Mouse (Mus musculus) left cerebral cortex, adult 11 months (tissue): Measurements from ENCODE around the gene Pdp2.
A peak's percentile ranks its signal among the peaks of the same experiment; 100 is the strongest.

Experiments
- DNase-seq: peaks from one replicate; pipeline ENCODE4 v3.0.0; 2022; ENCODE audit warnings: low spot score

Pdp2 gene

DNA sequence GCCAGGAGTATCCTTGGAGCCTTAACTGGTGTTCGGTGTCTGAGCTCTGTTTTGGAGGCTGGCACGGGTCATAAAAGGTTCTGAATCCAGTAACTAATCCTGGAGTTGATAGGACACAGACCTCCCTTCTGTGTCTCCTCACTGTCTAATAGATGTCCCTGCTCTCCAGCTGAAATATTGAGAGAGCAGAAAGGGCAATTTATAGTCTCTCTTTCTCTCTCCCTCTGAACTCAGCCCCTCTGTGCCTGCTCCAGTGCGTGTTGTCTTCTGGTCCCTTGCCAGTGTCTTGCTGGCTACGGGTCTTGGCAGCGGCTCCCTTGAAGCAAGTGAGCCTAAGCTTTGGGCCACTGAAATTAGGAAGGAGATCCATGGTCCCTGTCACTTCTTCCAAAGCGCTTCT lies 6.4 kb downstream of the Pdp2 start:
- no peak for DNase-seq

DNA sequence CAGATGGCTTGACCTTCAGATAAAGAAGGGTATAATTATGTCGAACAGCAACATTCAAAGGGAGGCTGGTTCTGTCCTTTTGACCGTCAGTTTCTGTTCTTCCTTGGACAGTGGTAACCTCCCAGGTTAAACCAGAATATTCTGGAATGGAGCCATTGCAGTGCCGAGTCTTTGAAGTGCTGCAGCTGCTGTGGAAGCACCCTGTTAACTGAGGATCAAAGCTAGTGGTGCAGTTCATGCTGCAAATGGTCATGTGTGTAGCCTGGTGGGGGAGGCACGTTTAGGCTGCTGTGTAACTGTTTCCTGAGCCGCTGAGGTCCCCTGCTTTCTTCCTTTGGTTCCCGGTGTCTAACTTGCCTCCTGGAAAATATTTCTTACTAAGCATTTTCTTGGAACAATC lies 7.2 kb downstream of the Pdp2 start:
- DNase-seq: no peak

DNA sequence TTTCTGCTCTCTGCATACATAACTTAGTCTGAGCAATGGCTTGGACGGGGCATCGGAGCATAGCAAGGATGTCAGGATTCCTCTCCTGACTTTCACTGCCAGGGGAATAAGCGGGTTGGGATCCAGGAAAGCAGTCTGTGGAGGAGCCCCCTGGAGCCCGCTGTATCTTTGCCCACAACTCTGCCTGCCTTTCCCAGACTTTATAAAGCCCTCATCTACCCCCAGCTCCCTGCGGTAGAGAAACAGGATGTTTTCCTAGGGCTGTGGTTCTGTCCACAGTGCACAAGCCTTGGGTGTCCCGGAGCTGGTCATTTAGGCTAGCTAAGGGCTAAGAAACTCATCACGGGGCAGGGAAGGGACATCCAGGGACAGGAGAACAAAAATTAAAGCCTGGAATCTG lies 10.1 kb downstream of the Pdp2 start:
- DNase-seq: no peak

DNA sequence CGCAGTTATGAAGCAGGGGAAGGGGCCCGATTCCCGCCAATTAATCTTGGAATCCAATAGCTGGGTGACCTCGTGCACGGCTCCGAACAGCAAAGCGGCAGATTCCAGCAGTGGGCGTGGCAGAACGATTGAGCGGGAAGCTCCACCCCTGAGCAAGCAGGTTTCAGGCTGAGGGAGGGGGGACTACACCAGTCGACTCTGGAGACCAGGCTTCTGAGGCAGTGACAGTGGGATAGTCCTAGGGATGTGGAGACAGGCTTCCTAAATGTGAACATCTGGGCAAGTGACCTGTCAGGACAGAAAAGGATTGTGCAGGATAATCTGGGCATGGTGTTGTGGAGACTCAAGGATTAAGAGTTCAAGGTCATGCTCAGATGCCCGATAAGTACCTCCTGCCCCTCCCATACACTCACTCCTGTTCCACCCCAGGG lies 10.7 kb downstream of the Pdp2 start:
- no peak for DNase-seq

DNA sequence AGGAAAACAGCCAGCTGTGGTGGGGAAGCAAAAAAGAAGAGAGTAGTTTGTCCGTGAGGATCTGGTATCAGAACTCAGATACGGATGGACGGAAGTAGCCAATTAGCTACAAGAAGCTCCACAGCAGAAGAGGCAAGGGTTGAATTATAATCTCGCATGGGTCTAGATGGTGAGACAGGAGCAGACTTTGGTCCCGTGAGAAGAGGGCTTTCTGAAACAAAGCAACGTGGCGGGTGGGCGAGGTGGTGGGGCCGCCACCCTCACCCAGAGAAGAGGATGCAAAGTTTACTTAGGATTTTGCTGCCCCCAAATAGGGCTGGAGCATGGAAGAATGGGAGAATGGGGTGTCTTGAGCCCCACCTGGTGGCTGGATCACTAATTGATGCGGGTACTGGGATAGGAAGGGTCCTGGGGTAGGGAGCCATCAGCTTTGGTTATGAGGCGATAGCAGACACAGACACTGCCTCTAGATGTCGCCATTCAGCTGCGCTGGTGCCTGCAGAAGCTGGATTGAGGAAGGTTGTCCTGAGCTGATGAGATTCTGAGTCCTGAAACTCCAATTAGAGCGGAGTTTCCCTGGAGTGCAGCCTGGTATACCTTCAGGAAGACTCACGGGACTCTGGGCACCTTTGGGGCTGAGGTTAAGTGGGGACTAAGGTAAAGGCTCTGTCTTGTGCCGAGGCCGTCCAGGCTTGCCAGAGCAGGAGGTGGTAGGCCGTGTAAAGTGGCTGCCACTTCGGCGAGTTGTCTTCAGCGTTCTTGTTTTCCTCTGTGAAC lies 11.4 kb downstream of the Pdp2 start:
- DNase-seq: peak; percentile 78

DNA sequence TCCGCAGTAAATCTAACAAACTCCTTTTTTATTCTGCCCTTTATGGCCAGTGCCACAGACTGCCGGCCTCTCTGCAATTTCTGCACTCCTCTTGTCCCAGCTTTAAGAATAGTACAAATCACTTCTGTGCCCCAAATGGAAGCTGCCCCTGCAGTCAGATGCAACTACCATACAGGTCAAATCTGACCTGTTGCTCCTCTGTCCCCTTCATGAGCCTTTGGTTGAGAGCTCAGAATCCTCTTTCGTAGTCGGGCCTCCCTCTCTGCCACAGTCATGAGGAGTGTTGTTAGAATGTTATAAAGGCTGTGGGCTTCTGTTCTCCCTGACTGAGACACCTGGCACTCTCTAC lies 12.0 kb downstream of the Pdp2 start:
- no peak for DNase-seq

DNA sequence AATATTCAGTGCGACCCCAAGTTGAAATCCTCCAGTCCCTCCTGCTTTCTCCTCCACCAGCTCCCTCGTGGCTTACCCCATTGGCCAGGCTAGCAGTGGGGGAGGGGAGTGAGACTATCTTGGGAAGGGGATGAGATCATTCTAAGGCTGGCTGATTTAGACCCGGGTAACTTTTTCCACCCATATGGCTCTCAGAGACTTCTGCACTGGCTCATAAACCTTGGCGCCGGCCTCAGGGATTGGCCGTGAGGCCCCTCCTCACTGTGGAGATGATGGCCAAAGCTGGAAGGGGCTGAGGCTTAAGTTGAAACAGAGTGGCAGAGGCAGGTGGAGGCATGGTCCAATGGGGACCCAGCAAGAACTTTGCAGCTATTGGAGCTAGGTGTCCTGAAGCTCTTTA lies 15.1 kb downstream of the Pdp2 start:
- DNase-seq: no peak

DNA sequence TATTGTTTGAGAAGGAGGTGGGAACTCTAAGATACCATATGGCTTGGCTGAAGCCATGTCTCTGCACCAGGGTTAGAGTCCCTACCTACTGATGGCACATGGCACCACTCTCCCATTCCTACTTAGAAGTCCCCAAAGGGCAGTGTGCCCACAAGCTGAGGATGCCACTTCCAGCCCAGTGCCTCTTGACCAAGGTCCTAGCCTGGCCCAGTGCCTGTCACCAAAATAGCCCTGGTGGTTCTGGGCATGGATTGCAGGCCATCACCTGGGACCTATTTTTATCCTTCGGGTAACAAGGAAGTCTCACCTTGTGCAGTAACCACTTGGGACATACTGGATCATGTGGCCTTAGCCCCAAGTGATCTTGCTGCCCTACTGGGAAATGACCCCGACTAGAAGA lies 16.7 kb downstream of the Pdp2 start:
- DNase-seq: no peak

DNA sequence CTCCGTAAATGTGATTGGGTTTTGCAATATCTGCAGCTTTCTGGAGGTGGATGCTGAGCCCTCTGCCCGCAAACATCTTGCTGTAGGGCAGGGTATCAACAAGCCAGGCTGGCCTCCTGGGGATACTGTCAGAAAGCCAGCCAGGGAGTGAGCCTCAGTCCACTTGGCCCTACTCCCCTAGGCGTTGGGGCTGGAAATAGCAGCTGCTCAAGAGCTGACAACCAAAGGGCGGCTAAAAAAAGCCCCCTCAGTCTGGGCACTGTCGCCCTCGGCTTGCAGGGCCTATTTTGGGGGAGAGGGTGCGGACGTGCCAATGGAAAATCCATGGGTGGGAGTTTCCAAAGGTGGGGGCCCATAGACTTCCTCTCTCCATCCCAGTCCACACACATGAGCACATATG lies 18.0 kb downstream of the Pdp2 start:
- DNase-seq: no peak

DNA sequence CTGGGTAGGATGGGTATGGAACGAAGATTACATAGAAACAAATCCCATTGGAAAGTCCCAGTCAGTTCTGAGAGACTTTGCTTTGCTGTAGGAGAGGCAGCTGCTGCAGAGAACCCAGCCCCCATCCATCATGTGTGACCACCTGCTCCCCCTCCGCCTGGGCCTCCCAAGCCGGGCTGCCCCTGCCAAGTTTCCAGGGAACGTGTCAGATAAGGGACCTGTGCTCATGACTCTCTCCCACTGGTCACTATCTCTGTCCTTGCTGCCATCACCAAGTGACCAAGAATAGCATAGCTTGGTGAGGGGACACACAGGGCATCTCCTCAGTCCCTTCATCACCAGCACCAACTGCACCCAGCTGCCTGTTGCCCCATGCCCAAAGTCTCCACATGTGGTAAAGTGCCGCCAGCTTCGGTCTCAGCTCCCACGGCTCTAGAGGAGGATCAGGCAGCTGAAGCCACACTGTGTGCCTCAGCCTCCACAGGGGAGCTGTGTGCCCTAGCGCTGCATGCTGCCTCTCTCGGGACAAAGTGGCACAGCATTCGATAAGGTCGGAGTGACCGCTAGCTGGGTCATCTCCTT lies 19.0 kb downstream of the Pdp2 start:
- no peak for DNase-seq

DNA sequence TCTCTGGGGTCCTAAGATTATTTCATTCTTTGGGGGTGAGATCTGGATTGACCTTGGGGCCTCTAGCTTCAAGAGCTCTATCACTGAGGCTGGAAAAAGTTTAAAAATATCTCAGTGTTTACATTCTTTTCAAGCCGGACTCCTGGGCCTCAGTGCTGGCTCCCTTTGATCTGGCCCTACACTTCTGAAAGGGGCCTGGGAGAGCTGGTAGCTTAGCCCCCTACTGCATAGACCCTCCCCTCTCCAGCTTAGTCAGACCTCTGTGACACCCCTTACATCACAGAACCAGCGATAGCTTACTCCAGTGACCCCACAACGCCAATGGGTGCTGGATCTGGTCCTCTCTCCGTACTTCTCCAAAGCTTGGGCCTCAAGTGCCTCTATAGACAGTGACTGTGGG lies 20.4 kb downstream of the Pdp2 start:
- no peak for DNase-seq

DNA sequence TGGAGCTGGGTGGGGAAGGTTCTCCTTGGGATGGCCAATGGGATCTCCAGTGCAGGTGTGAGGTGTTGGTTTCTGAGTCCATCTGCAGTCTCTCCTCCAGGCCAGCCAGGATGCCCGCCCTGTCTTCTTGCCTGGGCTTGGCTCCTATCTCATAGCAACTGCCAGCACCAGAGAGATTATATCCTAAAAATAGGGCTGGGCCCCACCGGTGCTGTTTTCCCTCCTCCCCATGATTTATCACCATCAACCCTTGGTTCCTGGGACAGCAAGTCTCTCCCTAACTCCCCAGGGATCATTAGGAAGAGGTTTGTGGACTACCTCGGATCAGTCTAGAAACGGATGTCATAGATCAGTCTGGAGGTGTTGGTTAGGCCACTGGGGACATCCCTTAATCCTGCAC lies 21.9 kb downstream of the Pdp2 start:
- no peak for DNase-seq

DNA sequence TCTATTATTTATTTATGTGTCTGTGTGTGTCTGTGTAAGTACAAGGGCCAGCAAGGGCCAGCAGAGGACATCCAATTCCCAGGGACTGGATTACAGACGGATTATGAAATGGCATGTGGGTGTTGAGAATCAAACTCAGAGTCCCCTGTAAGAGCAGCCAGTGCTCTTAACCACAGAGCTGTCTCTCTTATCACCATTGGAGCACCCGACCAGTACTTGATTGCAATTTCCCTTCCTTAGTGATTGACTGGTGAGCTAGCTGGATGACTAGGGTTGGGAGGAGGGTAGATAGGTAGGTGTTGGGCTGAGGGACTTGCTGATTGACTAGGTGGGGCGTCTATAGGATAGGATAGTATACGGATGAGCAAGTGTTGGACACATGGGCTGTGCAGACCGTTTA lies 29.5 kb downstream of the Pdp2 start:
- no peak for DNase-seq

DNA sequence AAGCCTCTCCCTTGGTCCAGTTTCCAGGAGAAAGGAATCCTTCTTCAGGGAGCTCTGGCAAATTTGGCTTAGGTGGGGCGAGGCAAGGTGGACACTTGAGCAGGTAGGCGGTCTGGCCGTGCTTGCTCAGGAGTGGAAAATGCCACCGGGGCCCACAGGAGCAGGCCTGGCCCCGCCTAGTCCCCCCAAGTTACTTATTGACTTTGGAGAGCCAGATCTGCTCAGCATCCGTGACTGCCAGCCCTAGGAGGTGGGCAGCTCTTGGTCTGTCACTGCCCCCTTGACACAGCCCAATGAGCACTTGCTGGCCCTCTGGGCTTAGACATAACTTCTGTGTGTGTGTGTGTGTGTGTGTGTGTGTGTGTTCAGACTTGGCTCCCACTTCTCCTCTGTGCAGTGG lies 32.9 kb downstream of the Pdp2 start, which contains the start of gene Cdh16:
Cdh16 (minus strand) TSS at position 236 of the 400 bp plus-strand sequence.
- no peak for DNase-seq

DNA sequence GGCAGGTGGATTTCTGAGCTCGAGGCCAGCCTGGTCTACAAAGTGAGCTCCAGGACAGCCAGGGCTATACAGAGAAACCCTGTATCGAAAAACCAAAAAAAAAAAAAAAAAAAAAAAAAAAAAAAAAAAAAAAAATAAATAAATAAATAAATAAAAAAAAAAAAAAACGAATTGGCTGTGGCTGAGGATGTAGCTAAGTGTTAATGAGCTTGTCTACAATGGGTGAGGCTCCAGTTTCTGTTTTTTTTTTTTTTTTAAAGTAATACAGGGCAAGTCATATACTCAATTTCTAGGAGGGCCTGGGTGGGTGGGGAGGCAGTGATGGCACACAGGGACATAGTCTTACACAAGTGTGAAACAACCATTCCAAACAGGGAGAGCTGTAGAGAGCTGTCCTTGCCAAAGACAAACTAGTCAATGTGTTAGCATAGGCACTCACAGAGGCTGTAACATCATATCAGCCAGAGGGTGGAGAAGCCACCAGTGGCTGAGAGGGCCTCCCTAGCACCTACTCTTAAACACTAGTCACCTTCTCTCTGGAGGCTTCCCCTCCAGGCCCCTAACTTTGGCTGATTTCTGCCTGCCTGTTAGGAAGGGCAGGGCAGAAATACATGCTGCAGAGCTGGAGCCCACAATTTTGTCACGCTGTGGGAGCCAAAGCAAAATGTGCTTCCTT lies 36.0 kb downstream of the Pdp2 start:
- DNase-seq: no peak

DNA sequence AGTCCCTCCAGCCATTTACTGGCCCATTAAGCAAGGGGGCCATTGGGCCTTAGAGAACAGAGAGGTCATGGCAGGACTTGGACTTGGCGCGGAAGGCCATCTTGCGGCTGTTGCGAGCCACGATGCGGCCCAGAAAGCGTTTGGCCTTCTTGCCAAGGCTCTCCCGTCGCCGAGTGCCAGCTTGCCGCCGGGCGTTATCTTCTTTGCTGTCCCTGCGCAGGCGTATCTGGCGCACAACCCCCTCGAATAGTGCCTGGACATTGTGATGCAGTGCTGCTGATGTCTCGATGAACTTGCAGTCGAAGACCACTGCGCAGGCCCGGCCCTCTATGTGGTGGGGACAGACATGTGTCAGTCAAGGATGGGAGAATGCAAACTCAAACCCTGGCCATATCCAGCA lies 37.2 kb downstream of the Pdp2 start:
- no peak for DNase-seq

DNA sequence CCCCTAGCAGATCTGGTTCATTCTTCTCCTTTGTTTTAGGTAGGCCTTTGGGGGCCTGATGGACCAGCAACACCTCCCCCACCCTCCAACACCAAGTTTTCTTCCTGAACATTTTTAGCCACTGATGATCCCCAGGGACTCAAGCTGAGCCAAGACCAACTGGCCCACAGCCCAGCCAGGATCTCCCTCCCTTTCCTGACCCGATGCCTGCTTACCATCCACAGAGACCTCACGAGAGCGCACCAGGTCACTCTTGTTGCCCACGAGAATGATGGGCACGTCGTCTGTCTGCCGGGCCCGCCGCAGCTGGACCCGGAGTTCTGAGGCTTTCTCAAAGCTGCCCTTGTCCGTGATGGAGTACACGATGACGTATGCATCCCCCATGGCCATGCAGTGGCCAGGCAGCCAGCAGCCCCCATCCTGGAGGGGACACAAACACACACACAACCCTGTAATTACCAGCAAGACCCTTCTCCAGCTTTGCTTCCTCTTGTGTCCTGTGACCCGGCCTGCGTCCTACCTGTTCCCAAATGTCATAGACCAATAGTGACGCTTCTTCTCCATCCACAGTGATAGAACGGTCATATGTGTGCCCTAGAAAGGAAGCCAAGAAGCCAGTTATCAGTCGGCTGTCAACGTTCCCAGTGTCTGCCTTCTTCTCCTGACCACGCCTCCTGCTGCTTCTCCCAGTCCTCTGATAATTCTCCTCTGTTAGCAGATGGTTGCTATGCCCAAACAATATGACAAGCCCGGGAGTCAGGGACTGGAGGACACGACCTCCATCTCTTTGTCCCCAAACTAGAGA lies 38.3 kb downstream of the Pdp2 start:
- DNase-seq: no peak

DNA sequence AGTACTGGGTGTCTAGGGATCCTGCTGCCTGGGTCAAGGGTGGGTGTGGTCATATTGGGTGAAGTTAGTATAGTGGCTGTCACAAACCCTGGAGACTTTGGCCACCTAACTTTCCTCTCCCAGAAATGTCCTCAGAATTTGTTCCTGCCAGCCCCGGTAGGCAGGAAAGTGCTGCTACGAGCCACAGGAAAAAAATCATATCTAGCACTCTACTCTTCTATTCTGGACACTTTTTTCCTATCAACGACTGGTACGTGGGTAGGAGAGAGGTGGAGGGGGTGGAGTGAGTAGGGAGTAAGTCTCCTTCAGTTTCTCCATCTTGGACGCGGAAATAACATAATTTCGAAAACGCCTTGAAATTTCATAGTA lies 38.8 kb downstream of the Pdp2 start:
- no peak for DNase-seq

DNA sequence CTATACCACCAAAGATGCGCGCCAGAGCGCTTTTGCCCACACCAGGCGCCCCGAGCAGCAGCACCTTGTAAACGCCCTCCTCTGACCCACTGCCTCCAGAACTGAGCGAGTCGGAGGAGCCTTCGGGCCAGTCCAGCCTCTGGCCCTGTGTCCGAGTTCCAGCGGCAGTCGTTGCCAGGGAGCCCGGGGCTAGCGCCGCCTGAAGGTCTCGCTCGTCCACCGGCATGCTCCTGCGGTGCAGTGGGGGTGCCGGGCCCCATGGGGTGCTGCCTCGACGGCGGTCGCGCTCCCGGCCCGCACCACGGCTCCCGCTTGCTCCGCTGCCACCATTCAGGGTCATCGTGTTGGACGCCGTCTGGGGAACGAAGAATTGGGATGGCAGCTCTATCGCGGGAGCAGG lies 39.3 kb downstream of the Pdp2 start:
- no peak for DNase-seq

DNA sequence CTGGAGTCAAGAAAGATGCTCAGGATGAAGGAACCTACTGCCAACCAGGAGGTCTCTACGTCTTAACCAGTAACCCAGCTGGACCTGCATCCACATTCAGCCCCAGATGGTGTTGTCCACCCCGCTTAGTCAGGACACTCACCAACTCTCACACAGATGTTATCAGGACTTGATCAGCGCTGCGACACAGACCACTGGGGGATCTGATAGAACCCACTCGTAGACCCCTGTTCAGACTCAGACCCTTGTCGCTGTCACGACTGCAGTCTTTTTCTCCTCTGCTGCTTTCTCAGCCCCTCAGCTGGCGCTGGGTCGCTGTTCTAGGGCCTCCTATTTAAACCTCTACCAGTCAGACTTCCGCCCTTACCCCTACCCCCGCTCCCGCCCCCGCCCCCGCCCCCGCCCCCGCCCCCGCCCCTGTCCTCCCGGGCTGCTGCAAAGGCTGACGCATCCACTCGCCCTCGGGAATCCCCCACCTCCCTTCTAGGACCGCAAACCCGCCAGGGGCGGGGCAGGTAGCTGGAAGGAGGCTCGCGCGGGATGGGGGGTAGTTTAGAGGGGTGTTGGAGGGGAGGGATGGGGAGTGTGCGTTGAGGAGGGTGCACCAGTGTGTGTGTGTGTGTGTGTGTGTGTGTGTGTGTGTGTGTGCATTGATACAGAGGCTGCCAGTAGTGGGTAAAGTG lies 39.9 kb downstream of the Pdp2 start, which contains the start of gene Rrad:
Rrad (minus strand) TSS at position 347 of the 683 bp plus-strand sequence.
- DNase-seq: no peak

DNA sequence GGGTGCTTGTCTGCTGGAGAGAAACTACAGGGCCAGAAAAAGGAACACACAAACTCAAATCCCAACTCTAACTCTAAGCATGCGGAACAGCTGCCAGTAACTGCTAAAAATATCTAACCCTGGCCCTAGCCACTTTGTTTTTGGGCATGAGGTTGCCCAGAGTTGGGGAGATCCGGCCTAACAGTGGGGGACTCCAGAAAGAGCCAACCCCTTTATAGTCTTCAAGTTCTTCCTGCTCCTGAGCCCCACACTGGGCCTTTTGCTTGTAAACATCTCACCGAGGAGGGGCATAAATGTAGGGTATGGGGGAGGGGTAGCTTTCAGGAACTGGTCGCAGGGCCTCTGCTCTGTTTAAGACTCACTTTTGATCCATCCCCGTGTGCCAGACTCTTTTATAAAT lies 40.7 kb downstream of the Pdp2 start:
- no peak for DNase-seq

DNA sequence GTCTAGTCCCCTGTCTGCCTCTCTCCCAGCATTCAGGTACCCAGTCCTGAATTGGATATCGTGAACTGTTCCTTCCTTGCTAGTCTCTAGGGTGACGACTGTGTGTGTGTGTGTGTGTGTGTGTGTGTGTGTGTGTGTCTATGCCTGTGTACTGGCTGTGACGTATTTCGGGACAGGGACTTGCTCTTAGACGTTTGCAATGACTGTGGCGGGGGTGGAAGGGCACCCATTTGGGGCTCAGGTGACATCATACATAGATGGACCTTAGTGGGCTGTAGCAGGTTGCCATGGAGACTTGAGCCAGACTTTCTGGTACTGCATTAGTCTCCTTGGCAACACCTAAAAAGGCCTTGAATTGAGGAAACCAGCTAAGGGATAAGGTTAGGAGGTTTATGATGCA lies 41.2 kb downstream of the Pdp2 start:
- no peak for DNase-seq
